Mouse (Mus musculus): ENCODE results near the gene Rpl15. TPM values are rescaled to one million over a fixed set of nuclear protein-coding genes. Genes with fewer than 3 reads are reported as not detected.
"Not testable (repeated sequence)": the region's sequence is repeated elsewhere in the genome, so short reads cannot be mapped to it uniquely, and the experiment has no call there.

Rpl15 gene
- polyA plus RNA-seq, 1 experiment from 2014 or later = 322 TPM

- peak within 1 kb of the TSS; percentile 98 for H3K4me3 ChIP-seq
- peaks cover 3% of the 10 kb centered on the region; the same call in 1 of the 2 replicates for H3K4me1 ChIP-seq
- under 1% methylated on average over 66 of the region's 66 CpGs for whole genome bisulfite sequencing
- H3K9ac ChIP-seq (replicated peaks) = peak within 1 kb of the TSS; percentile 73
- H3K27ac ChIP-seq (replicated peaks) = peak within 1 kb of the TSS; percentile 85
- H3K9me3 ChIP-seq = no peaks in the 10 kb centered on the region
- H3K36me3 ChIP-seq = no peaks in the 10 kb centered on the region
- ATAC-seq (replicated peaks) = peak; percentile 89
- no peaks in the 10 kb centered on the region for H3K27me3 ChIP-seq
- H3K4me2 ChIP-seq (replicated peaks) = peak within 1 kb of the TSS; percentile 70
These were observed 32.1 kb downstream of the Rpl15 start, which contains the start of gene Nr1d2 for GRCm38 (mm10) chr14:18238750-18239731. Nr1d2 (minus strand) TSS chr14:18239127.

GRCm38 (mm10) chr14:18238131-18238749, 33.0 kb downstream of the Rpl15 start:
- no peaks in the 10 kb centered on the region for H3K36me3 ChIP-seq
- H3K9me3 ChIP-seq = no peaks in the 10 kb centered on the region
- peak overlapping the region; percentile 73 for H3K9ac ChIP-seq (replicated peaks)
- H3K4me3 ChIP-seq = peak overlapping the region; percentile 98
- peaks cover 3% of the 10 kb centered on the region; the same call in 1 of the 2 replicates for H3K4me1 ChIP-seq
- no peaks in the 10 kb centered on the region for H3K27me3 ChIP-seq
- H3K4me2 ChIP-seq (replicated peaks) = peak overlapping the region; percentile 70
- under 1% methylated on average over 71 of the region's 71 CpGs for WGBS
- H3K27ac ChIP-seq (replicated peaks) = peak overlapping the region; percentile 85
- peak; percentile 97 for ATAC-seq (replicated peaks)

GRCm38 (mm10) chr14:18237381-18237780, 33.8 kb downstream of the Rpl15 start:
- Histone ChIP-seq H3K4me2 (replicated peaks) (peak overlapping the region; percentile 70; the same call in 1 of the 2 replicates), H3K27ac (replicated peaks) (no peak overlapping the region), H3K4me1 (peaks cover 3% of the 10 kb centered on the region; the same call in 1 of the 2 replicates), H3K27me3 (no peaks in the 10 kb centered on the region), H3K9me3 (no peaks in the 10 kb centered on the region), H3K9ac (replicated peaks) (no peak overlapping the region), H3K4me3 (no peak overlapping the region), H3K36me3 (no peaks in the 10 kb centered on the region)
- no peak for ATAC-seq (replicated peaks)
- WGBS = 53% methylated on average over 4 of the region's 4 CpGs

GRCm38 (mm10) chr14:18236496-18237235, 34.5 kb downstream of the Rpl15 start:
- H3K4me3 ChIP-seq; H3K9ac ChIP-seq (replicated peaks); H3K4me1 ChIP-seq; H3K27me3 ChIP-seq; H3K27ac ChIP-seq (replicated peaks); ATAC-seq (replicated peaks); H3K9me3 ChIP-seq; H3K4me2 ChIP-seq (replicated peaks); H3K36me3 ChIP-seq: not testable (repeated sequence)
- 85% methylated on average over 2 of the region's 2 CpGs for WGBS

GRCm38 (mm10) chr14:18233981-18234960, 36.9 kb downstream of the Rpl15 start:
- ATAC-seq (replicated peaks) = no peak
- H3K9ac ChIP-seq (replicated peaks) = no peak overlapping the region
- H3K36me3 ChIP-seq = no peaks in the 10 kb centered on the region
- H3K27ac ChIP-seq (replicated peaks) = no peak overlapping the region
- H3K4me1 ChIP-seq = no peaks in the 10 kb centered on the region; the same call in 1 of the 2 replicates
- no peaks in the 10 kb centered on the region for H3K27me3 ChIP-seq
- no peak overlapping the region for H3K4me3 ChIP-seq
- H3K4me2 ChIP-seq (replicated peaks) = no peak overlapping the region
- no peaks in the 10 kb centered on the region for H3K9me3 ChIP-seq
- 69% methylated on average over 5 of the region's 5 CpGs for WGBS

GRCm38 (mm10) chr14:18233076-18233475, 38.1 kb downstream of the Rpl15 start:
- H3K27ac ChIP-seq (replicated peaks) = no peak overlapping the region
- H3K27me3 ChIP-seq = no peaks in the 10 kb centered on the region
- no peak overlapping the region for H3K4me3 ChIP-seq
- WGBS = 73% methylated on average over 2 of the region's 2 CpGs
- no peak for ATAC-seq (replicated peaks)
- no peak overlapping the region for H3K4me2 ChIP-seq (replicated peaks)
- H3K36me3 ChIP-seq = no peaks in the 10 kb centered on the region
- no peaks in the 10 kb centered on the region for H3K9me3 ChIP-seq
- no peaks in the 10 kb centered on the region; the same call in 1 of the 2 replicates for H3K4me1 ChIP-seq
- no peak overlapping the region for H3K9ac ChIP-seq (replicated peaks)

GRCm38 (mm10) chr14:18231866-18232265, 39.3 kb downstream of the Rpl15 start:
- not testable (repeated sequence) for H3K36me3 ChIP-seq; H3K27me3 ChIP-seq; H3K4me2 ChIP-seq (replicated peaks); H3K27ac ChIP-seq (replicated peaks); H3K9me3 ChIP-seq; H3K4me1 ChIP-seq; ATAC-seq (replicated peaks); H3K4me3 ChIP-seq; H3K9ac ChIP-seq (replicated peaks)
- WGBS = 95% methylated on average over 8 of the region's 8 CpGs

GRCm38 (mm10) chr14:18229751-18230150, 41.4 kb downstream of the Rpl15 start:
- not testable (repeated sequence) for H3K4me3 ChIP-seq; H3K9ac ChIP-seq (replicated peaks); H3K9me3 ChIP-seq; H3K27me3 ChIP-seq; H3K4me1 ChIP-seq; H3K36me3 ChIP-seq; ATAC-seq (replicated peaks); H3K4me2 ChIP-seq (replicated peaks); H3K27ac ChIP-seq (replicated peaks)
- WGBS = 92% methylated on average over 10 of the region's 10 CpGs

GRCm38 (mm10) chr14:18226181-18226580, 45.0 kb downstream of the Rpl15 start:
- H3K9ac ChIP-seq (replicated peaks); H3K4me1 ChIP-seq; H3K36me3 ChIP-seq; H3K9me3 ChIP-seq; H3K27ac ChIP-seq (replicated peaks); H3K4me3 ChIP-seq; ATAC-seq (replicated peaks); H3K27me3 ChIP-seq: not testable (repeated sequence)
- 38% methylated on average over 11 of the region's 11 CpGs for WGBS
- H3K4me2 ChIP-seq (replicated peaks) = peak overlapping the region; percentile 6; the same call in 1 of the 2 replicates

- not testable (repeated sequence) for H3K4me3 ChIP-seq; H3K4me2 ChIP-seq (replicated peaks); H3K4me1 ChIP-seq; H3K9ac ChIP-seq (replicated peaks); ATAC-seq (replicated peaks); H3K27me3 ChIP-seq; H3K36me3 ChIP-seq; H3K9me3 ChIP-seq; H3K27ac ChIP-seq (replicated peaks)
- 91% methylated on average over 11 of the region's 11 CpGs for WGBS
These were observed 45.8 kb downstream of the Rpl15 start for GRCm38 (mm10) chr14:18225431-18225830.

- Histone ChIP-seq H3K9me3 (no peaks in the 10 kb centered on the region), H3K4me1 (peaks cover 3% of the 10 kb centered on the region; the same call in 1 of the 2 replicates), H3K9ac (replicated peaks) (no peak overlapping the region), H3K36me3 (no peaks in the 10 kb centered on the region), H3K4me3 (no peak overlapping the region), H3K27ac (replicated peaks) (no peak overlapping the region), H3K4me2 (replicated peaks) (no peak overlapping the region), H3K27me3 (no peaks in the 10 kb centered on the region)
- no peak for ATAC-seq (replicated peaks)
- WGBS = 93% methylated on average over 6 of the region's 6 CpGs
These were observed 49.2 kb downstream of the Rpl15 start for GRCm38 (mm10) chr14:18221977-18222376.
